Mouse (Mus musculus) left cerebral cortex, adult 8-10 months (tissue): Measurements from ENCODE around the gene Llgl2. TPM values are rescaled to one million over a fixed set of nuclear protein-coding genes. Genes with fewer than 3 reads are reported as not detected.
"Not testable (repeated sequence)": the region's sequence is repeated elsewhere in the genome, so short reads cannot be mapped to it uniquely, and the experiment has no call there.

Experiments
- DNase-seq, 2 experiments: peaks; one replicate each; pipeline ENCODE4 v3.0.0; 2022; ENCODE audit warnings: low spot score in 2 of 2
- total RNA-seq, 4 experiments: library from RNA; stranded (reverse); gene quantifications; 2 replicates each; pipeline ENCODE4 v1.2.4; 2022

Llgl2 gene
- total RNA-seq, 4 experiments from 2014 or later: 2.5 to 5.2 (median 4.6) TPM

DNA sequence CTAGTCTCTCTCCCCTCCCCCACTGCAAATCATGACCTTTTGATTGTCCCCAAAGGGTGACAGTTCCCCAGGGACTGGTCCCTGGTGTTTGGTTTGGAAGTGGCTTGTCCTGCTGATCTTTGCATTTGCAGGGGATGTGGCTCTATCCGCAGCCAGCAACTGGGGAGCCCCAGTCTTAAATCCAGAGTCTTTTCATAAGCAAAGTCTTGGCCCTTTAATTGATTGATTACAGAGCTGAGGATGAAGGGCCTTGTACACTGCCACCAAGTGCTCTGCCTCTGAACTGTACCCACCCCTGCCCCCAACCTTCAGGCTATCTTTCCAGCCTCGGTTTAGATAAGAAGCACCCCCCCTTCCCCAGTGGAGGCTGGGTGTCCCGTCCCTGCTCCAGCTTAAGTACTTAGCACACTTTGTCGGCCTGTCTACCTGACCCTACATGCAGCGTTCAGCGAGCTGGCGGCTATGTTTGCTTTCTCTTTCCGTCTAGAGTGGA is 9.2 kb downstream of the Llgl2 start:
- no peak for DNase-seq

DNA sequence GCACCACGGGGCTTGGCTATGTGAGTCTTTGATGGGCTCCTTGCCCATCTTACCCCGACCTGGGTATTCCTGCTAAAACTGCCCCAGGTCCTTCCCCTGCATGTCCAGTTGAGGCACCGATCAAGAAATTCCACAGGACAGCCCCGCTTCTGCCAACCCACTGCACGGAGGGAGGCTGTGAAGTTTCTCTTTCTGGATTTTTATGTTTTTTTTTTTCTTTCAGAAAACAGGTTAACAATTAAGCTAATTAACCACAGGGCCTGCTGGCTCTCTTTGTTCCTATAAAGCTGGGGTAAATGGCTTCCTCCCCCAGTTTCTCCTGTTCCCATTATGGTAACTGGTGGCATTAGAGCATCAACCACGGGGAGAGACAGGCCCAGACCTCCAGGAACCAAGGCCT is 10.2 kb downstream of the Llgl2 start:
- DNase-seq: no peak

DNA sequence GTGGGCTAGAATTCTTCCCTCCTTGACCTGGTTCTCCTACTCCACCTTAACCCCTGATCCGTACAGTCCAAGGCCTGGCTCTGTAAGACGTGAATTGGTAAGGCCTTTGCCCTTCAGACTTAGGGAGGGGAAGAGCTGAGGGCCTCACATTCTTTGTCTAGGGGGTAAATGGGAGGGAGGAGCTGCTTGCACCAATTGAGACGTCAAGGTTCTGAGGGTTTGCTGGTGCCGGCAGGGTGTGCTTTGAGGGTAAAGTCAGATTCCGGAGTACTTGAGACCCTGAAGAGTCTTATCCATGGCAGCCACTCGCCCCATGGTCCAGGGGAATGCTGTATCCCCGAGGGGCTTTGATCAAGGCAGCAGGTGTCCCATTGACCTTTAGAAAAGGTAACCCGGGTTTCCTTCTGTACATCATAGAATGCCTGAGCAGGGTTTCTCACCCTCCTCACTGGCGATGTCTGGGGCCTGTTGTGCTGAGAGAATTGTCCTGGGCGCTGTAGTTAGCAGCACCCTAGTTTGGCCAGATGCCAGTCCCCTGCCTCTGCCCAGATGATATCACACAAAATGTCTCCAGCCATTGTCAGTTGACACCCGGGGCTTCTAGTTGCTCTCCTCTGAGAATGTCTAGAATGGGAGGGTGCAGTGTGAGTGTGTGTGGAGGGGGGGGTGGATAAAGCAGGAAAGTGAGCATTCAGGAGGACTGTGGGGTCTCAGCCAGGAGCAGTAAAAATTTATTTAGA is 13.0 kb downstream of the Llgl2 start:
- no peak for DNase-seq

DNA sequence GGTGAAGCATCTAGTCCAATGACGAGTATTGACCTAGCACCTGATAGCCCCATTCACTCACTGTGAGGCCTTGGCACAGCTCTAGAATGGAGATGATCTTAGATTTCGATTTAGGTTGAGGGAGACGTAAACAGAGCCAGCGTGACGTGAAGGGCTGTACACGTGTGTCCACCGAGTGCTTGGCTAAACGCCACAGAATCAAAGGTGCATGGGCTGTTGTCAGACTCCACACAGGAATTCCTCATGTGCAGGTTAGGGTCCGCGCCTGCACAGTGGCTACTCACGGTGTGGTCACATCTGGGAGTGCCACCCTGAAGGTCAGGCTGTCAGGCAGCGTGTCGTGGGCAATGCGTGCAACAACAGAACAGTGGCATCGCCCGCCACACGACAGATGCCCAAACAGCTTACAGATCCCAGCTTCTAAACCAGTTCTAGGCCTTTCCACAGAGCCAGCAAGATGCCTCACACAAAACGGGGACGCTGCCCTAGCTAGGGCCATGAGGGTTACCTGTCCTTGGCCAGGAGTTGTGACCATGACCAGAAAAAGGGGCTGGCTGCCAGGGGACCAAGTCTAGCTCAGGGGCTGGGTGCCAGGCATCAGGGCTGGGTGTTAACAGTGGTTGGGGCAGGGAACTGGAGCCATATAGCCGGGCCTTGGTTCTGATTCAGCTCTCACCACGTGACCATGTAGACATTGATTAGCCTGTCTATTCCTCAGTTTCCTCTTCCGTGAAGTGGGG is 13.9 kb downstream of the Llgl2 start:
- DNase-seq: no peak

DNA sequence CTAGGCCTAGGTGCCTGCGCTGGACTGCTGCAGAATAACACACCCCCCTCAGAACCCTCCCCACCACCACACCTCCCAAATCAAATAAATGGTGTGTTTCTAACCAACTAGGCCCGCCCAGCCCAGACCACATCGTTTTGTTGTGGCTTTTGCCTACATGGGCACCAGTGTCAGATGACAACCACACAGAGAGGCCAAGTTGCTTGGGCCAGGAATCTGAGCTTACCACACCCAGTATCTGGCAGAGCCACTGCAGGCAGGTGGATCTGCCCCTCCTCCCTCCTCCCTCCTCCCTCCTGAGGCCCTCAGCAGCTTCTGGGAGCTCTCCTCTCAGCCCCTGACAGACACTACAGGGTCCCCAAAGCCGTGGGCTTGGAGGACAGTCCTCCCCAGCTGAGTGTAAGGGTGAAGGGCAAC is 15.1 kb downstream of the Llgl2 start:
- no peak for DNase-seq

DNA sequence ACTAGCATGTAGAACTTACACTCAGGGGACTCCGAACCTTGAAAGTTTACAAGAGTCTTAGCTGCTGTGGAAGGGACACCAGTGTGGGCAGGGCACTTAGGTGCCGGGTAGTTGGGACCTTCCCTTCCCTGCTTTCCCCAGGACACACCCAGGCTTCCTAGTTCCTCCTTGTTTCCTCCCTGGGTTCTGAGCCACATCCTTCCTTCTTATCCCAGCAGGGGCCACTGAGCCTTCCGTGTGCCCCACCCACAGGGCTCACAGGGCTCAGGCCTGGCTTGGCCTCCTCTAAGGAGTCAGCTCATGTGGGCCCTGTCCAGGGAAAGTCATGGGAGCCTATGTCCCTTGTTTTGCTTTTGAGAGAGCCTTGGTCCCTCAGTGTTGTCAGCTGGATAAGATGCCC is 15.9 kb downstream of the Llgl2 start:
- DNase-seq: no peak

DNA sequence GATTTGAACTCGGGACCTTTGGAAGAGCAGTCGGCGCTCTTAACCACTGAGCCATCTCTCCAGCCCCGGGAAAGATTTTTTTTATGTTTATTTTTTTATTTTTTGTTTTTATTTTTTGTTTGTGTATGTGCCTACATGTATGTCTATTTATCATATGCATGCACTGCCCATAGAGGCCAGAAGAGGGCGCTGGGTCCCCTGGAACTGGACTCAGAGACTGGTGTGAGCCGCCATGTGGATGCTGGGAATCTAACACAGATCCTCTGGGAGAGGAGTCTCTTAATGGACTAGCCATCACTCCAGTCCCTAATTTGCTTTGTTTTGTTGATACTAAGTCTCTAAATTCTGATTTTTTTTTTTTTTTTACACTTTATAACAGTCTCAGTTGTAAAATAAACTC is 17.2 kb downstream of the Llgl2 start:
- no peak for DNase-seq

DNA sequence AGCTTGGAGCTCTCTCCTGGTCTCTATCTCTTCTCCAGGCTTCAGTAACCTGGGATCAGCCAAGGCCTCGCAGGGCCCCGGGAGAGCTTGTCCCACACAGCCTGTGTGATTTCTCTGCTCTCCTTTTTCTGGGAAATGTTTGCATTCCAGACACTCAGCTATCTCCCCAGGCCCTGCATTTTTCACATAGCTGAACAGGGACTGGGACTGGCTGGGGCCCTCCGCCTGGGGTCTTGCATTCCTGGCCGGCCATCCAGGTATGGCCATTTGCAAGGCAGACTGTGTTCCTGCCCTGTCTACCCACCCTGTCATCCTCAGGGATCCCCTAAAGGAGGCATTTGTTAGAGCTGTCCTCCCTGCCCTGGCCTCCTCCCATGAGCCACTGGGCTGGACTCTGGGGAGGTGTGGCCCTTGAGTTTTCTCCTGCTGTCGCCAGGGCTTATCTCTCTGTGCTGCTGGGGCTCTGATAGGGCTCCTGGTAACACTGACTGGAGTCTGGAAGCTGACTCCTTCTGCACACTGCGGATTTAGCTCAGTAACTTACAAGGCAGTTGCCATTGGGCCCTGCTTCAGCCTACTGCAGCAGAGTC is 18.2 kb downstream of the Llgl2 start:
- DNase-seq: no peak

DNA sequence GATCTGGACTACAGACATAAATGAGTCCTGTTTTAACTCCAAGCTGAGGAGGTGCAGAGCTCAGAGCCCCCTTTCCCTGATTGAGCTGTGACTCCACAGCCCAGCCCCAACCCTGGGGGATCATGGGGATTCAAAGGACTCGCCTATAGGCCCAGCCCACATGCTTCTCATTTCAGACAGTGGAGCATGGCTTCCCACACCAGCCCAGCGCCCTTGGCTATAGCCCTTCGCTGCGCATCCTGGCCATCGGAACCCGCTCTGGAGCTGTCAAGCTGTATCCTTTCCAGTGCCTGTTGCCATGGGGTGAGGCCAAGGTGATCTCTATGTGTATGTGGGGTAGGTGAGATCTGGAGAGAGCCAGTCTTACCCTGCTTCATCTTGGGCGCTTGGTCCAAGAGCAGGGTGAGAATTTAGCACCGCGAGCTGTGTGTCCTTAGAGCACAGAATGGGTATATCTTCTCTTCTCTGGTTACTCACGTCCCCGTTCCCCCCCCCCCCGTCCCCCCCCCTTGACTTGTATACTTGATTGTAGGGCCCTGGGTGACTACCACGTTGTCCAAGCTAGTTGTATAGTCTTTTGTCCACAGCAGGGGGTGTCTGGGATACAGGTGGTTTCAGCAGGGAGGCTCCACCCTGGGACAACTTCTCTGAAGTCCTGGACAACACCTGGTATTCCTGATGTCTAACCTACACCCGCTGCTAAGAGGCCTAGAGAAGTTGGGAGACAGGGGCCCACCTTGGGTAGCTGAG is 19.5 kb downstream of the Llgl2 start:
- no peak for DNase-seq

DNA sequence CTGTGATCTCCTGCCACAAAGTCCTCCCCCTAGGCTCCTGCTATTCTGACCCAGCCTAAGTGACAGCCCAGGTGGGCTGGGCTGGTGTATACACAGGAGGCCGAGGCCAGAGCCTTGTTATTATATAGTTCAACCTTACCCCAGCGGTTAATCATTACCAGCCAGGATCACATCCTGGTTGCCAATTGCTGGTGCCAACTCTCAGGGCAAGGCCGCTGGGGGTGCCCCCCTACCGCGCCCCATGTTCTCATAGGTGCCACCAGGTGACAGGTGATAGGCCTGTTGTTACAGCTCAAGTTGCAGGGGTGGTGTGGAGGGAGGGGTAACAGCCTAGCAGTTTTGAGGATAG is 20.0 kb downstream of the Llgl2 start:
- no peak for DNase-seq

DNA sequence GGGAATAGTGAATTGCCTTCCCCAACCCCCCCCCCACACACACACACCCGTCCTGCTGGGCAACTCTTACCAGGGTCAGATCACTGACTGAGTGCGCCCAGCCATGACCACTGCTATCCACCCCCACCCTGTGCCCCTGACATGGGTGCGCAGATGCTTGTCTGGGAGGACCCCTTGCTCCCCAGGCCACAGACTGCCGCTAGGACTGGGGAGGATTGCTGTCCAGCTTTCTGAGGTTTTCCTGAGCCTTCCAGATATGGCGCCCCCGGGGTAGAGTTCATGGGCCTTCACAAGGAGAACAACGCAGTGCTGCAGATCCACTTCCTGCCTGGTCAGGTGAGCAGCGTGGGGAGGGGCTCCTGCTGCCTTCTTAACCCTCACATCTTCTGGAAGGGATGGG is 20.4 kb downstream of the Llgl2 start:
- DNase-seq: no peak

DNA sequence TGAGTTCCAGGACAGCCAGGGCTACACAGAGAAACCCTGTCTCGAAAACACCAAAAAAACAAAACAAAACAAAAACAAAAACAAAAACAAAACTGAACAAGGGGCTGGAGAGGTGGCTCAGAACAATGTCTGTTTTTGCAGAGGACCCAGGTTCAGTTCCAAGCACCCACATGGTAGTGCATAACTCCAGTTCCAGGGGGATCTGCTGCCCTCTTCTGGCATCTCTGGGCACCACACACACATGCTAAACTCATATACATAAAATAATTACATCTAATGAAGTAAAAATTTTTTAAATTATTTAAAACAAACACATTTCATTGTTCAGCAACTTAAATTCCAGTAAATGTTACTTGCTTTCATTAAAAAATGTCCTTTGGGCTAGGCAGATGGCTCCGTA is 22.0 kb downstream of the Llgl2 start:
- DNase-seq: no peak

DNA sequence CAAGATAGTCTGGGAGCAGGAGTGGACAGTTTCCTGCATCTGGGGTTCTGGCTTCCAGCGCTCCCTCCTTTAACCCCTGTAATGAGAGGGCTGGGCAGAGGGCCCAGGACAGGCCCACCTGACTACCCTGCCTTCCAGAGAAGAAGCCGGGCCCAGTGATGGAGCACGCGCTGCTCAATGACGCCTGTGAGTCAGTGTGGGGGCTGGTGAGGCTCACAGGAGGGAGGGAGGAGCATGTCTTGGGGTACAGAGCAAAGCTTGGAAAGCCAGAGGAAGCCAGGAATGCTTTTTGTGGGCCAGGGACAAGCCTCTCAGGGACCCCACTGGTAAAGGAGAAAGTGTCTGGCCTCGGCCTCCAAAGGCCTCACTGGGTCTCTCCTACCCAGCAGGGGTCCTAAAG is 30.8 kb downstream of the Llgl2 start:
- DNase-seq: peak in 1 of 2 experiments; percentile 24

DNA sequence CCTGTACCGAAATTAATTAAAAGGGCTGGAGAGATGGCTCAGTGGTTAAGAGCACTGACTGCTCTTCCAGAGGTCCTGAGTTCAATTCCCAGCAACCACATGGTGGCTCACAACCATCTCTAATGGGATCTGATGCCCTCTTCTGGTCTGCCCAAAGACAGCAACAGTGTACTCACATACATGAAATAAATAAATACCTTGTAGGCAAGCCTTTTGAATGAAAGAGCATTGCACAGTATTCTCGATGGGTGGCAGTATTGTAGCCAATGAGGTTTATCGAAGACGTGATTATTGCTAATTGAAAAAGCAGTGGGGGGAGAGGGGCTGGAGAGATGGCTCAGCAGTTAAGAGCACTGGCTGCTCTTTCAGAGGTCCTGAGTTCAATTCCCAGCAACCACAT is 33.3 kb downstream of the Llgl2 start:
- not testable (repeated sequence) for DNase-seq

DNA sequence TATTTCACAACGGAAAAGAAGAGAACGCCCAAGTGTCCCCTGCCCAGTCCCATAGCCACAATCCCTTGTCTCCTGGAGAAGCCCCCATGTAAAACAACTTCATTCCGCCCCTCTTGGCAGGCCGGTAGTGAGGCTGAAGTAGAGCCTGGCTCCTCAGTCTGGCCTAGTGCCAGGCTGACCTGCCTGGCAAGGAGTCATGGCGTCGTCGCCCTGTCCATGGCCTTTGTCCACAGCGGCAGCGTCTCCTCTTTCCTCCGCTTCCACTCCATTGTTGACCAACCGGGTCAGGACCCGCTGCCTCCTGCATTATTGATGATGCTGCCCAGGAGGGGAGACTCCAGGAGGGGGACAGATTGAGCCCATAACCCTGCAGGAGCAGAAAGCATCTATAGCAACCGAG is 34.1 kb downstream of the Llgl2 start:
- DNase-seq: no peak

DNA sequence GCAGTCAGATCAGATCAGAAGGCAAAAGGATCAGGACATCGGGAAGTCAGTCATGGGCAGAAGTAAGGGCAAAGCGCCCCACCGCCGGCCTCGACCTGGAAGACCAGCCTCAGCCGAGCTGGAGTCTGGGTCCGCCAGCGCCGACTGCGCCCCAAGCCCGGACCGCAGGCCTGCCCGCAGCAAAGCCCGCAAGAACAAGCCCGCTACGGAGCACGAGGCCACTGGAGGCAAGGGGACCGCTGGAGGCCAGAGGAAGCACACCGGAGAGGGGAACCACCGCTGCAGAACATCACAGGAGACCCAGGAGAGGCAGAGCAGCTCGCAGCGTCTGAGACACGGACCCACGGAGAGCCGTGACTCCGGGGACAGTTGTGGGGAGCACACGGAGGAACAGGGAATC is 34.5 kb downstream of the Llgl2 start, which contains the start of gene Myo15b:
Gene Myo15b (plus strand): TSS at position 53 of the 400 bp plus-strand sequence.
- no peak for DNase-seq

DNA sequence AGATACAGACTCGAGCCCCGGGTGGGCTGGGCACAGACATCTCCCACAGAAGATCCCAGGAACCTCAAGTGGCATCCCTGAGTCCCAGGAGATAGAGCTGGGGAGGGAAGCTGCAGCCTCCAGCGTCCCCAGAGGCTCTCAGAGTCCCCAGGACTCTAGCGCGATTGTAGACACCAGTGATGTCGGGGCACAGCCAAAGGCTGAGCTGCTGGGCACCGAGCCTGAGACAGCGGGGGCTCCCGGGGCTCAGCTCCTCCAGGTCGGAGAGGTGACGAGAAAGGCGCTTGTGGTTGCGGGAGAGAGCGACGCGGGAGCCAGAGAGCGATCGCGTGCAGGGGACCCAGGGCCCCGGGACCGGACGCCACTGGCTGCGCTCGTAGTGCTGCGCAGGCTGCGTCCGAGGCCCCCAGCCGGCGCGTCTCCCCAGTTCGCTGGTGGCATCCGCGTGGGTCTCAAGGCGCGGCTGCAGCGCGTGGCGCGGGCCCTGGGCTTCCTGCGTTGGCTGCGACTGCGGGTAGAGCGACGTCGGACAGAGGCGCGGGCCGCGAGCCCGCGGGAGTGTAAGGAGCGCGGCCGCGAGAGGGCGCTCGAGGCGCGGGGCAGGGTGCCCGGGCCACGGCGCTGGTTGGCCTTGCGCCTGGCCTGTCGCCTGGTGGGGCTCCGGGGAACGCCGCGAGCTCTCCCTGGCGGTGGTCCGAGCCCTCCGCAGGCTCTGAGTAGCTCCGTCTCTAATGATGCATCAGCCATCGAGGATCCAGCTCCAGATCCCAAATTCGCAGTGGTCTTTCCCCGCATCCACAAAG is 35.5 kb downstream of the Llgl2 start:
- peak; percentile 31 to 37 for DNase-seq

DNA sequence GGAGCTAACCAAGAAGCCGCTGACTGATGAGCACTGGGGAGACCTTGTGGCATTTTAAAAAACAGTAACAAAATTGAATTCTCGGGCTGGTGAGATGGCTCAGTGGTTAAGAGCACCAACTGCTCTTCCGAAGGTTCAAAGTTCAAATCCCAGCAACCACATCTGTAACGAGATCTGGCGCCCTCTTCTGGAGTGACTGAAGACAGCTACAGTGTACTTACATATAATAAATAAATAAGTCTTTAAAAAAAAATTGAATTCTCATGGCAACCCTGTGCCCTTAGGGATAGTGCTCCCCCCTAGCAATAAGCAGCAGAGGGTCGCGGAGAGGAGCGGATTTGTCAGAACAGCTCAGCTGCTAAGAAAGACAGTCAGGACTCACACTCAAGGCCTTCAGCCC is 40.0 kb downstream of the Llgl2 start:
- no peak for DNase-seq

DNA sequence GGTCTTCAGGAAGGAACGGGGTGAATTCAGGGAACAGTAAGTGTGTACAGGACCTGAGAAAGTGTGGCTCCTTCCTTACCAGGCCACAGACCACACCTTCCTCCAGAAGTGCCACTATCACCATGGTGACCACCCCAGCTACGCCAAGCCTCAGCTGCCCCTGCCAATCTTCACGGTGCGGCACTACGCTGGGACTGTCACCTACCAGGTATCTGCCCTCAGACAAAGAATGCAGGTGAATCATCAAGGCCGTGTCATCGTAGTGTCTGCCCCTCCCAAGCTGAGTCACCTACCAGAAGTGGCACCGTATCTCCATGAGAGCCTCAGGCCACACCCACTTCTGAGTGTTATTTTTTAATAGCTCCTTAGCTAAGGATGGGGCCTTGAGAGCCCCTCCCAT is 45.5 kb downstream of the Llgl2 start:
- DNase-seq: no peak

DNA sequence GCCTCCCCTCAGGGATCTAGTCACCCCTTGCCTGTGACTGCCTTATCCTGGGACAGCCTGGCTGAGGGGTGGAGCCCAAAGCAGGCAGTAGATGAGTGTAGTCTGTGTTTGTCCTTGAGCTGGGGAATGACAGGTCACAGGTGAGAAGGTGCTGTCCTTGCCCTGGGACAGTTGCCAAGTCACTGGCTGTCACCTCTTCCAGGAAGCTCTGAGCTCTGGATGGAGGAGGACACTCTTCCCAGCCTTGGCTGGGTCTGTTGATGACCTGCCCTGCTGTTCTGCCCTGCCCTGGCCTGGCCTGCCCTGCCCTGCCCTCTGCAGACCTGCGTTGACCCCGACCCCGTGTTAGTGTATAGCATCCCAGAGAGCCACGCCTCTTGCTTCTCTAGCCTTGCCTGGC is 48.6 kb downstream of the Llgl2 start:
- DNase-seq: no peak

DNA sequence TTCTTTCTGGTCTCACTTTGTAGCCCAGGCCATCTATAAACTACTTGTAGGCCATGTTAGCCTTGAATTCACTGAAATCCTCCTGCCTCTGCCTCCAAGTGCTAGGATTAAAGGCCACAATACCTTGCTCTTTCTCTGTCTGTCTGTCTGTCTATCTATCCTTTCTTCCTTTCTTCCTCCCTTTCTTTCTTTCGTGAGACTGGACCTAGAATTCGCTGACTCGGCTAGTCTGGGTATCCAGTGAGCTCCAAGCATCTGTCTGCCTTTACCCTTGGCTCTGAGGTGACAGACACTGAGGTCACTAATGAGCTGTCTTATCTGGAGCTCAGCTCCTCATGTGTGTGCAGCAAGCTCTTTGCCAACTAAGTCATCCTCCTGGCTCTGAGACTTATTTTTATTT is 52.1 kb downstream of the Llgl2 start:
- no peak for DNase-seq
